Mouse (Mus musculus) G1E (cell line): ENCODE measurements at regions not wholly inside any gene's neighbourhood (a gene's known extent, or its start where the extent isn't known, plus 50 kb on each side); places are given as distances from the start of the nearest gene placed in this dataset.

ENCODE experiments used
- CTCF ChIP-seq: IDR thresholded peaks from 2 replicates; pipeline ENCODE4 v1.5.1; 2012; ENCODE audit warnings: low read depth, low read length, inconsistent platforms, mixed read lengths
- TAL1 ChIP-seq: conservative IDR thresholded peaks from 2 replicates; pipeline ENCODE4 v1.6.1; 2012; ENCODE audit warnings: low read depth, low read length, inconsistent platforms, mixed read lengths

DNA sequence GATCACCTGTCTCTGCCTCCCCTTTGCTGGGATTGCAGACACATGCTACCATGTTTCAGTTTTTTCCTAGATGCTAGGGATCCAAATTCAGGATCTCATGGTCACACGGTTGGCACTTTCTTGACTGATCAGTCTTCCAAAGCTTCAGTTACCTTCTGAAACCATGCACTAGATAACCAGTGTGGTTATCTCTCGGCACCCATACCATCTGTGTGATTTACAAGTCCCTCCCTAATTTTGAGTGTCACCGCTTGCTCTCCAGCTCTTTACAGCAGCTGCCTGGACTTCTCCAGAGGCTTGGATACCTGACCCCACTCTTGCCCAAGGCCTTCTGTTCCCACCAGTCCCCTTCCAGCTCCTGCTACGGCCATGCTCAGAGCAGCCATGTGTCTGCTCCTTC, 130.6 kb upstream of the Nfe2l3 start:
- no peak for TF ChIP-seq CTCF
- TF ChIP-seq TAL1 = no peak
